Mouse (Mus musculus) forebrain, embryonic 16.5 days (tissue): ENCODE results near the gene Pola1. TPM values are rescaled to one million over a fixed set of nuclear protein-coding genes. Genes with fewer than 3 reads are reported as not detected.
"Not testable (repeated sequence)": the region's sequence is repeated elsewhere in the genome, so short reads cannot be mapped to it uniquely, and the experiment has no call there.

Experiments
- ATAC-seq: fragments of 200-750 bp; cut with Nextera tagmentation; 2 replicates; pipeline ENCODE4 v1.8.0; 2017; ENCODE audit warnings: mild to moderate bottlenecking, moderate library complexity
- H3K27ac ChIP-seq: fragments of 300-500 bp; sonication (generic); 2 replicates; pipeline ENCODE4 v1.5.1; 2014; ENCODE audit warnings: low read length, control low read depth
- H3K27me3 ChIP-seq: fragments of 300-500 bp; sonication (generic); replicated peaks from 2 replicates; pipeline ENCODE4 v1.6.1; 2014; ENCODE audit warnings: low read length; ENCODE audit not compliant: control insufficient read depth, insufficient read depth
- H3K36me3 ChIP-seq: fragments of 300-500 bp; sonication (generic); 2 replicates; pipeline ENCODE4 v1.6.1; 2014; ENCODE audit not compliant: control insufficient read depth, insufficient read depth
- H3K4me1 ChIP-seq: fragments of 300-500 bp; sonication (generic); replicated peaks from 2 replicates; pipeline ENCODE4 v1.6.1; 2014; ENCODE audit warnings: low read length; ENCODE audit not compliant: control insufficient read depth, insufficient read depth
- H3K4me2 ChIP-seq: fragments of 300-500 bp; sonication (generic); 2 replicates; pipeline ENCODE4 v1.6.1; 2014; ENCODE audit warnings: mild to moderate bottlenecking, low read length, control low read depth
- H3K4me3 ChIP-seq: fragments of 300-500 bp; sonication (generic); replicated peaks from 2 replicates; pipeline ENCODE4 v1.5.1; 2014; ENCODE audit warnings: mild to moderate bottlenecking, low read length, control low read depth
- H3K9ac ChIP-seq: fragments of 300-500 bp; sonication (generic); replicated peaks from 2 replicates; pipeline ENCODE4 v1.6.1; 2014; ENCODE audit warnings: low read depth, low read length, control low read depth
- H3K9me3 ChIP-seq: fragments of 300-500 bp; sonication (generic); 2 replicates; pipeline ENCODE4 v1.6.1; 2016; ENCODE audit warnings: low read length; ENCODE audit not compliant: control insufficient read depth
- WGBS: fragments of 180-500 bp; shearing (Covaris S2); extraction: QIAGEN DNeasy Blood & Tissue Kit; methylation state at CpG from one replicate; pipeline ENCODE4 v1.1.7; 2014; 5-methylcytosine and 5-hydroxymethylcytosine counted together
- polyA plus RNA-seq: library from polyadenylated mRNA; unstranded; fragments of >200 nt; fragmentation: Nextera tagmentation; extraction: Ambion mirVana; gene quantifications from 2 replicates; pipeline ENCODE4 v1.2.1, GENCODE M21; 2015

The Pola1 gene
- polyA plus RNA-seq, 1 experiment from 2014 or later: 10.8 TPM

- no peaks in the 10 kb centered on the region for H3K9me3 ChIP-seq
- H3K27ac ChIP-seq: no peak overlapping the region
- H3K4me3 ChIP-seq: no peak overlapping the region
- H3K4me2 ChIP-seq: no peak overlapping the region
- H3K36me3 ChIP-seq: no peaks in the 10 kb centered on the region
- H3K27me3 ChIP-seq: no peaks in the 10 kb centered on the region
- H3K9ac ChIP-seq: no peak overlapping the region
- no peaks in the 10 kb centered on the region for H3K4me1 ChIP-seq
- ATAC-seq: no peak
- WGBS: 31% methylated on average over 2 of the region's 2 CpGs
These were observed 129.0 kb downstream of the Pola1 start for GRCm38 (mm10) chrX:93502865-93503353.

GRCm38 (mm10) chrX:93497597-93497996 lies 134.4 kb downstream of the Pola1 start:
- H3K4me2 ChIP-seq: no peak overlapping the region
- WGBS: 59% methylated on average over 6 of the region's 6 CpGs
- no peaks in the 10 kb centered on the region for H3K9me3 ChIP-seq
- H3K27me3 ChIP-seq: no peaks in the 10 kb centered on the region
- no peak overlapping the region for H3K27ac ChIP-seq
- no peaks in the 10 kb centered on the region for H3K36me3 ChIP-seq
- no peak overlapping the region for H3K9ac ChIP-seq
- H3K4me1 ChIP-seq: no peaks in the 10 kb centered on the region
- peak; percentile 79 for ATAC-seq
- H3K4me3 ChIP-seq: no peak overlapping the region

- Histone ChIP-seq H3K36me3 (no peaks in the 10 kb centered on the region), H3K27ac (no peak overlapping the region), H3K4me1 (no peaks in the 10 kb centered on the region), H3K9me3 (no peaks in the 10 kb centered on the region), H3K4me3 (no peak overlapping the region), H3K4me2 (no peak overlapping the region), H3K27me3 (no peaks in the 10 kb centered on the region), H3K9ac (no peak overlapping the region)
- 32% methylated on average over 1 of the region's 1 CpGs for WGBS
- ATAC-seq: peak; percentile 43; the same call in 1 of the 2 replicates
These were observed 166.2 kb downstream of the Pola1 start for GRCm38 (mm10) chrX:93465711-93466110.

GRCm38 (mm10) chrX:93429738-93430260 lies 202.2 kb downstream of the Pola1 start:
- Histone ChIP-seq H3K4me2 (no peak overlapping the region), H3K9ac (no peak overlapping the region), H3K36me3 (no peaks in the 10 kb centered on the region), H3K4me1 (peaks cover 5% of the 10 kb centered on the region; the same call in 1 of the 2 replicates), H3K27me3 (no peaks in the 10 kb centered on the region), H3K4me3 (no peak overlapping the region), H3K9me3 (no peaks in the 10 kb centered on the region), H3K27ac (peak overlapping the region; percentile 33)
- ATAC-seq: peak; percentile 84
- WGBS: 34% methylated on average over 6 of the region's 6 CpGs

DNA sequence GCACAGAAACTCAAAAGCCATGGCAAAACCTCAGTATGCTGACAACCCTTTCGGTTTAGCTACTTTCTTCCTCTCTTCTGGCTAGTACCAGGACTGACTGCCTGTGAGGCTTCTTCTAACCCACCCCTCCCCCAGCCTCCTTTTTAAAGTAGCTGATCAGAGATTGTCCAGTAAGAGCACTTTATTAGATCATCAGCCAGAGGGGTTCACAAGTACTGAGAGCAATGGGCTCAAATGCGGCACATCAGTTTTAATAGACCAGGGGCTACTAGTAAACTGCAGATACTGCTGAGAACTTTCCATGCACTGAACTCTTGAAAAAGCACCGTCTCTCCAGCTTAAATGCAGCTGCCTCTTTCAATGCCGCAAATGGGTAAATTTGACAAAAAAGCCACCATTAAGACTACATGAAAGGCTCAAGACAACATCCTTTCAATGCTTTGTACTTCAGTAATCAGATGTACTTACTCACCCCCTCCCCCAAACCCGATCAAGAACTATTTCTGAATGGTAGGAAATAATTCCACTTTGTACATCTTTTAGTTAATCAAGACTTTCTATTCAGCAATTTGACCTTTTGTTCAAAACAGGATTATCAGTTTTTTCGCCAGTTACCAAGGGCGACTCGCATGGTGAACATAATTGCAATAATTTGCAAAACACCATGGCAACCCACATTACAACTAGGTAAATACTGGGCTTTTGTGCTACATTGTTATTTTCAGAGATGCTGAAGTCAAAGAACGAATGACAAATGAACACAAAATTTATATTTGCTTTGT lies 202.8 kb downstream of the Pola1 start:
- WGBS: 29% methylated on average over 9 of the region's 9 CpGs
- H3K4me3 ChIP-seq: no peak overlapping the region
- no peak overlapping the region for H3K9ac ChIP-seq
- no peaks in the 10 kb centered on the region for H3K27me3 ChIP-seq
- H3K36me3 ChIP-seq: no peaks in the 10 kb centered on the region
- peaks cover 5% of the 10 kb centered on the region; the same call in 1 of the 2 replicates for H3K4me1 ChIP-seq
- H3K27ac ChIP-seq: 0 out of 2 replicates have a peak overlapping the region, but pooled peaks have one; percentile 3
- H3K4me2 ChIP-seq: peak overlapping the region; percentile 16; the same call in 1 of the 2 replicates
- ATAC-seq: peak; percentile 85
- no peaks in the 10 kb centered on the region for H3K9me3 ChIP-seq

DNA sequence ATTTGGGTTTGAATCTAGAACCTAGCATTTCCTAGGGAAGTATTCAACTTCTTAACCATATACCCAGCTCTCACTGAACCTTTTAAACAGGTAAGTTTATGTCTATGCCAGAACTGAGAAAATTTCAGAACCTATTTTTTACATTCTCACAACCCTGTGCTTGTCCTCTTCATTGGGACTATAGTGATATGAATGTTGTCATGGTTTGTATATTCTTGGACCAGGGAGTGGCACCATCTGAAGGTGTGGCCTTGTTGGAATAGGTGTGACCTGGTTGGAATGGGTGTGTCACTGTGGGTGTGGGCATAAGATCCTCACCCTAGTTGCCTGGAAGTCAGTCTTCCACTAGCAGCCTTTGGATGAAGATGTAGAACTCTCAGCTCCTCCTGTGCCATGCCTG lies 231.1 kb downstream of the Pola1 start:
- not testable (repeated sequence) for H3K4me1 ChIP-seq, H3K27ac ChIP-seq, ATAC-seq, H3K9me3 ChIP-seq, H3K36me3 ChIP-seq, H3K27me3 ChIP-seq, H3K4me3 ChIP-seq, H3K4me2 ChIP-seq, H3K9ac ChIP-seq

- no peaks in the 10 kb centered on the region for H3K9me3 ChIP-seq
- no peak overlapping the region for H3K4me3 ChIP-seq
- H3K36me3 ChIP-seq: no peaks in the 10 kb centered on the region
- ATAC-seq: no peak
- H3K9ac ChIP-seq: no peak overlapping the region
- H3K27ac ChIP-seq: no peak overlapping the region
- no peaks in the 10 kb centered on the region for H3K4me1 ChIP-seq
- H3K4me2 ChIP-seq: no peak overlapping the region
- WGBS: 77% methylated on average over 3 of the region's 3 CpGs
- H3K27me3 ChIP-seq: no peaks in the 10 kb centered on the region
These were observed 234.9 kb downstream of the Pola1 start for GRCm38 (mm10) chrX:93397089-93397488.

- Histone ChIP-seq H3K4me2 (no peak overlapping the region), H3K4me1 (no peaks in the 10 kb centered on the region), H3K36me3 (no peaks in the 10 kb centered on the region), H3K27ac (no peak overlapping the region), H3K9me3 (no peaks in the 10 kb centered on the region), H3K27me3 (no peaks in the 10 kb centered on the region), H3K4me3 (no peak overlapping the region), H3K9ac (no peak overlapping the region)
- ATAC-seq: peak; percentile 76
- 42% methylated on average over 9 of the region's 9 CpGs for WGBS
These were observed 254.5 kb downstream of the Pola1 start for GRCm38 (mm10) chrX:93377285-93377972.

DNA sequence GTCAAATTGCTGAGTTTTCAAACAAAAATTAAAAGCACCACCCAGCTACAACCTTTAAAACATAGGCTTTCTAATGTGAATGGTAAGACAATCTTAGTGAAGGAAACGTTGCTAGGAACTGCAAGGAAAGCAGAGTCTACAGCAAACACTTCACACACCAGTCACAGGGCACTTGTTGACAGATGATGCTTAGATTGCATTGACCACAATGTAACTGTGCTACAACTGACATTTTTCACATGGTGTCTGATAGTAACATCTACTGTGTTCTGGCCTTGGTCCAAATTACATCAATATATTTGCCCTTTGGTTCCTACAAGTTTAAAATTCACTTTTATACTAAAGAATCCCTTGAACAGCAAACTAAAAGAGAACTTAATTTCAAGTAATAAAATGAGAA lies 258.5 kb downstream of the Pola1 start:
- WGBS: 72% methylated on average over 1 of the region's 1 CpGs
- no peak overlapping the region for H3K27ac ChIP-seq

More for the DNA sequence above, 258.5 kb downstream of the Pola1 start:
- no peaks in the 10 kb centered on the region for H3K36me3 ChIP-seq
- H3K9ac ChIP-seq: no peak overlapping the region
- H3K9me3 ChIP-seq: no peaks in the 10 kb centered on the region
- H3K4me1 ChIP-seq: no peaks in the 10 kb centered on the region
- no peak overlapping the region for H3K4me3 ChIP-seq
- ATAC-seq: no peak
- no peaks in the 10 kb centered on the region for H3K27me3 ChIP-seq
- no peak overlapping the region for H3K4me2 ChIP-seq
